Mouse (Mus musculus) right cerebral cortex, adult 2 months (tissue): Measurements from ENCODE around the gene Gm15107.
"Not testable (repeated sequence)": the region's sequence is repeated elsewhere in the genome, so short reads cannot be mapped to it uniquely, and the experiment has no call there.

Experiments used
- DNase-seq, 2 experiments: peaks; one replicate each; pipeline ENCODE4 v3.0.0; 2021 to 2022; ENCODE audit warnings: low spot score in 2 of 2

The Gm15107 gene

GRCm38 (mm10) chrX:148180424-148180823, at the start of gene Gm15107:
Gene Gm15107, plus strand, starts transcription at chrX:148180724.
- DNase-seq: not testable (repeated sequence)
